Mouse (Mus musculus): Measurements from ENCODE around the gene Igsf9b. TPM values are rescaled to one million over a fixed set of nuclear protein-coding genes. Genes with fewer than 3 reads are reported as not detected.

Igsf9b gene
- total RNA-seq (2023) = not detected in 4 replicates

GRCm38 (mm10) chr9:27298411-27299285 lies at the start of gene Igsf9b:
Gene Igsf9b, plus strand, starts transcription at chr9:27299204.

DNA sequence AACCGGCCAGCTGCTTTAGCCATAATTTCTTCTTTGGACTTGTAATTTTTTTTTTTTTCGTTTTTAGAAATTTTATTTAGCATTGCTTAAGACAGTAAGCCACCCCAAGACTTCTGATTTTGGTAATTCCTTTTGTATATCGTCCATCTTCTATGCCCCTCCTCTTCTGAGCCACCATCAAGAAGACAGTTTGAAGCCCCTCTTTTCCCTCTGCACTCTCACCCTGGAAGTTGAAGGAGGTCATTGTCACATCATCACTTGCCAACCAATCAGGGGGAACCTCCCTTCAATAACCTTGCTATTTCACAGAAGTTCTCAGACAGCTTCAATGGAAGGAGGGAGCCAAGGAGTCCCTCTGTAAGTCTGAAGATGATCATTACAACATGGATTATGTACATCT lies 97.5 kb downstream of the Igsf9b start, which contains the start of gene Spata19:
Gene Spata19 (plus strand): TSS at position 301 of the 400 bp plus-strand sequence.

Other genes starting within 250 kb of the Igsf9b start
- gene Jam3, start 143.8 kb upstream of the Igsf9b start, total RNA-seq (2023) = not detected in 4 replicates
- gene Spata19, start 97.6 kb downstream of the Igsf9b start, total RNA-seq (2023) = not detected in 4 replicates